Mouse (Mus musculus) spleen, adult 2 months (tissue): ENCODE results near the gene Mindy1.

ENCODE experiments used
- CTCF ChIP-seq: fragments of 200-500 bp; IDR thresholded peaks from 2 replicates; pipeline ENCODE4 v1.5.1; 2011; ENCODE audit warnings: mild to moderate bottlenecking, inconsistent platforms; ENCODE audit not compliant: insufficient read depth, insufficient read length, insufficient replicate concordance; ENCODE audit errors: extremely low read depth
- POLR2A ChIP-seq: fragments of 200-500 bp; IDR thresholded peaks from 2 replicates; pipeline ENCODE4 v1.6.1; 2011; ENCODE audit warnings: low read depth, low read length, inconsistent platforms

DNA sequence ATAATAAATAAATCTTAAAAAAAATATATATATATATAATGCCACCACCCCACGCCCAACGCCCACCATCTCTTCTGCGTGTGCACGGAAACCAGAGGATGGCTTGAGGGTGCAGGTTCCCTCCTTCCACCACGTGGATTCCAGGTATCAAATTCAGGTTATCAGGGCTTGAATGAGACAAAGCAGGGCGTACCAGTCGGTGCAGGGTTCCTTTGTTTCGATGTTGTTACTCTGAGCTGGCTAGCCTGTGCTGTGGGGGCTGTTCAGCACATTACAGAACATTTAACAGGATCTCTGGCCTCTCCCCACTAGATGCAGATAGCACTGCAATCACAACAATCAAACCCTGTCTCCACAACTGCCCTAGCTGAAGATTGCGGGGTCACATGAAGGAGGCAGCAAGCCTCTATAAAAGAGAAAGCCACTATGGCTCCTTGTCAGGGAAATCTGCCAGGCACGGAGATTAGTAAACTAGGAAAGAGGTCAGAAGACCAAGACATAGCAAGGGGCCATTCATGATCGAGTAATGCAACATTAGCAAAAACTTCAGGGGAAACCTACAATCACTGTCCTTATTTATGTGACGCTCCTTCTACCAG lies 10.3 kb upstream of the Mindy1 start:
- TF ChIP-seq POLR2A (no peak), CTCF (no peak)
